Mouse (Mus musculus): ENCODE data around the gene Prkn. TPM values are rescaled to one million over a fixed set of nuclear protein-coding genes. Genes with fewer than 3 reads are reported as not detected.
A peak's percentile ranks its signal among the peaks of the same experiment; 100 is the strongest.

The Prkn gene
- total and polyA plus RNA-seq, 3 experiments: 0.86 to 5.7 (median 2.3) TPM

GRCm38 (mm10) chr17:12038499-12038898, 1198.3 kb downstream of the Prkn start:
- H3K9me3 ChIP-seq (replicated peaks): no peaks in the 10 kb centered on the region
- no peak; the same call in 1 of the 2 replicates for ATAC-seq (ENCODE audit: extremely low read depth, insufficient number of reproducible peaks, low FRiP score, poor library complexity, severe bottlenecking)
- no peak for TF ChIP-seq GATA2 (IDR thresholded peaks at IDR 0.05; ENCODE audit: borderline replicate concordance, low read depth, low read length)
- peak; percentile 48; the same call in 1 of the 2 replicates for TF ChIP-seq TAL1 (conservative IDR thresholded peaks at IDR 0.05; ENCODE audit: low read depth, low read length)
- no peak for TF ChIP-seq GATA1 (IDR thresholded peaks at IDR 0.05; ENCODE audit: borderline replicate concordance, low read length)
- no peak for TF ChIP-seq CTCF (IDR thresholded peaks at IDR 0.05; ENCODE audit: low read depth, low read length)
- TF ChIP-seq POLR2AphosphoS5 (IDR thresholded peaks at IDR 0.05; ENCODE audit: insufficient replicate concordance, low read depth, low read length): no peak
- H3K4me1 ChIP-seq (ENCODE audit: insufficient read depth, low read depth, low read length): peaks cover 78% of the 10 kb centered on the region
- peaks cover 2% of the 10 kb centered on the region; the same call in 1 of the 2 replicates for H3K27me3 ChIP-seq (ENCODE audit: insufficient read depth, low read length)
- peak overlapping the region; percentile 62 for H3K4me3 ChIP-seq (ENCODE audit: low read depth, low read length)
- peak; percentile 45 for DNase-seq (ENCODE audit: low spot score)
- H3K36me3 ChIP-seq (replicated peaks): no peaks in the 10 kb centered on the region

- TF ChIP-seq GATA1 (IDR thresholded peaks at IDR 0.05; ENCODE audit: borderline replicate concordance, low read length): no peak
- TF ChIP-seq CTCF (IDR thresholded peaks at IDR 0.05; ENCODE audit: low read depth, low read length): peak; percentile 97
- no peak for TF ChIP-seq GATA2 (IDR thresholded peaks at IDR 0.05; ENCODE audit: borderline replicate concordance, low read depth, low read length)
- no peak for TF ChIP-seq POLR2AphosphoS5 (IDR thresholded peaks at IDR 0.05; ENCODE audit: insufficient replicate concordance, low read depth, low read length)
- TF ChIP-seq TAL1 (conservative IDR thresholded peaks at IDR 0.05; ENCODE audit: low read depth, low read length): no peak
- ATAC-seq (ENCODE audit: extremely low read depth, insufficient number of reproducible peaks, low FRiP score, poor library complexity, severe bottlenecking) (0 out of 2 replicates have a peak, but pooled peaks have one; percentile 17), DNase-seq (ENCODE audit: low spot score) (peak; percentile 69)
- Histone ChIP-seq H3K27me3 (ENCODE audit: insufficient read depth, low read length) (peaks cover 2% of the 10 kb centered on the region; the same call in 1 of the 2 replicates), H3K36me3 (replicated peaks) (no peaks in the 10 kb centered on the region), H3K4me1 (ENCODE audit: insufficient read depth, low read depth, low read length) (peaks cover 76% of the 10 kb centered on the region), H3K4me3 (ENCODE audit: low read depth, low read length) (no peak overlapping the region; the same call in 1 of the 2 replicates), H3K9me3 (replicated peaks) (no peaks in the 10 kb centered on the region)
Measured at GRCm38 (mm10) chr17:12039188-12039587, 1199.0 kb downstream of the Prkn start.

GRCm38 (mm10) chr17:12039922-12040321, 1199.7 kb downstream of the Prkn start:
- ATAC-seq (ENCODE audit: extremely low read depth, insufficient number of reproducible peaks, low FRiP score, poor library complexity, severe bottlenecking) (no peak), DNase-seq (ENCODE audit: low spot score) (no peak)
- Histone ChIP-seq H3K36me3 (replicated peaks) (no peaks in the 10 kb centered on the region), H3K9me3 (replicated peaks) (no peaks in the 10 kb centered on the region), H3K4me3 (ENCODE audit: low read depth, low read length) (no peak overlapping the region), H3K27me3 (ENCODE audit: insufficient read depth, low read length) (peaks cover 2% of the 10 kb centered on the region; the same call in 1 of the 2 replicates), H3K4me1 (ENCODE audit: insufficient read depth, low read depth, low read length) (peaks cover 83% of the 10 kb centered on the region)
- TF ChIP-seq TAL1 (conservative IDR thresholded peaks at IDR 0.05; ENCODE audit: low read depth, low read length) (peak; percentile 25; the same call in 1 of the 2 replicates), GATA2 (IDR thresholded peaks at IDR 0.05; ENCODE audit: borderline replicate concordance, low read depth, low read length) (no peak), GATA1 (IDR thresholded peaks at IDR 0.05; ENCODE audit: borderline replicate concordance, low read length) (no peak), POLR2AphosphoS5 (IDR thresholded peaks at IDR 0.05; ENCODE audit: insufficient replicate concordance, low read depth, low read length) (no peak), CTCF (IDR thresholded peaks at IDR 0.05; ENCODE audit: low read depth, low read length) (no peak)

DNA sequence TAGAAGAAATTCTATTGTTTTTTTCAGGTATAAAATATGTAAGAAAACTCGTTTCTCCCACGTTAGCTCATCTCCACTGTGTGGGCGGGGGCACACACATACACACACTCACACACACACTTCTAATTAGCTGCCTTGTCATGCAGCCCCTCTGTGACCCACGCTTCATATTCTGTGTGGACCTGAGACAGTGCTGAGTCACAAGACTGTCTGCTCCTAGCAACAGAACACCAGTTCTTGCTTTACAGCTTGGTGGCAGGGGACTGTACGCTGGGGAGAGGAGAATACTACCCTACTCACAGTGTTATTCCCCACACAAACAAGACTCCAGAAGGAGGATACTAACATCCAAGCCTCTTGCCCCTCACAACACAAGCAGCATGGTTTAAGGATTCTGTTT, 1200.4 kb downstream of the Prkn start:
- Histone ChIP-seq H3K27me3 (ENCODE audit: insufficient read depth, low read length) (no peaks in the 10 kb centered on the region), H3K36me3 (replicated peaks) (no peaks in the 10 kb centered on the region), H3K4me3 (ENCODE audit: low read depth, low read length) (no peak overlapping the region), H3K9me3 (replicated peaks) (no peaks in the 10 kb centered on the region), H3K4me1 (ENCODE audit: insufficient read depth, low read depth, low read length) (peaks cover 79% of the 10 kb centered on the region)
- DNase-seq (ENCODE audit: low spot score) (no peak), ATAC-seq (ENCODE audit: extremely low read depth, insufficient number of reproducible peaks, low FRiP score, poor library complexity, severe bottlenecking) (no peak)
- TF ChIP-seq GATA1 (IDR thresholded peaks at IDR 0.05; ENCODE audit: borderline replicate concordance, low read length) (no peak), TAL1 (conservative IDR thresholded peaks at IDR 0.05; ENCODE audit: low read depth, low read length) (no peak), POLR2AphosphoS5 (IDR thresholded peaks at IDR 0.05; ENCODE audit: insufficient replicate concordance, low read depth, low read length) (no peak), CTCF (IDR thresholded peaks at IDR 0.05; ENCODE audit: low read depth, low read length) (no peak), GATA2 (IDR thresholded peaks at IDR 0.05; ENCODE audit: borderline replicate concordance, low read depth, low read length) (no peak)

GRCm38 (mm10) chr17:12041091-12041655, 1201.0 kb downstream of the Prkn start:
- H3K4me3 ChIP-seq (ENCODE audit: low read depth, low read length): no peak overlapping the region
- peaks cover 82% of the 10 kb centered on the region for H3K4me1 ChIP-seq (ENCODE audit: insufficient read depth, low read depth, low read length)
- no peaks in the 10 kb centered on the region for H3K9me3 ChIP-seq (replicated peaks)
- no peaks in the 10 kb centered on the region for H3K27me3 ChIP-seq (ENCODE audit: insufficient read depth, low read length)
- no peak for ATAC-seq (ENCODE audit: extremely low read depth, insufficient number of reproducible peaks, low FRiP score, poor library complexity, severe bottlenecking)
- no peak for DNase-seq (ENCODE audit: low spot score)
- H3K36me3 ChIP-seq (replicated peaks): no peaks in the 10 kb centered on the region
- TF ChIP-seq POLR2AphosphoS5 (IDR thresholded peaks at IDR 0.05; ENCODE audit: insufficient replicate concordance, low read depth, low read length) (no peak), GATA2 (IDR thresholded peaks at IDR 0.05; ENCODE audit: borderline replicate concordance, low read depth, low read length) (no peak), CTCF (IDR thresholded peaks at IDR 0.05; ENCODE audit: low read depth, low read length) (no peak), TAL1 (conservative IDR thresholded peaks at IDR 0.05; ENCODE audit: low read depth, low read length) (no peak), GATA1 (IDR thresholded peaks at IDR 0.05; ENCODE audit: borderline replicate concordance, low read length) (no peak)

DNA sequence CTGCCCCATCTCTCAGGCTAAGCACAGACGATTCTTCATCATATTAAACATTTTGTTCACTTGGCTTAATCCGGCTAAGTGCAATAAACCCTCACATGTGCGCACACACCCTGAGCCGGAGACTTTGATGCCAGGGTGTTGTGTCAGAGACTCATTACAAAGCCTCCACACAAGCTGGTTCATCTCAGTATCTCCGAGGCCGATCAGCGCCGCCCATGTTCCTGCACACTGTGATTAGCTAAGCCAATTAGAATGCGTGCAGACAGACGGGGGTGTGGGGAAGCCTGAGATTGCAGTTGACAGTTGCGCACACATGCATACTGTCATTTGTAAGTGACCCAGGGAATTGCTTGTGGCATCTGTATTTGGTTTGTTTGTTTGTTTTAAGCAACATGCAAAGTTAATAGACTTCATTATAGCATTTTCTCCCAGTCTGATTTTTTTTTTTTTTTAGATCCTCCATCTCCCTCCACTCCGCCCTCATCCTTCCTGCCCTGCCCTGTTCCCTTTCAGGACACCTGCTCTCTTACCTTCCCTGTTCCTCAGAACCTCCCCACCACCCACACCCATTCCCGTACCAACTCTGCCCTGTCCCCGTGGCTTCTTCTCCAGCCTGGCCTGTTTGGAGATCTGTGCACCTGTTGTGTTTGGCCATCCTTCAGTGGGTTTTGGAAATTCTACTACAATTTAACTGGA, 1202.5 kb downstream of the Prkn start:
- Histone ChIP-seq H3K27me3 (ENCODE audit: insufficient read depth, low read length) (no peaks in the 10 kb centered on the region), H3K4me1 (ENCODE audit: insufficient read depth, low read depth, low read length) (peaks cover 72% of the 10 kb centered on the region), H3K36me3 (replicated peaks) (no peaks in the 10 kb centered on the region), H3K9me3 (replicated peaks) (no peaks in the 10 kb centered on the region), H3K4me3 (ENCODE audit: low read depth, low read length) (peak overlapping the region; percentile 55; the same call in 1 of the 2 replicates)
- TF ChIP-seq GATA1 (IDR thresholded peaks at IDR 0.05; ENCODE audit: borderline replicate concordance, low read length) (no peak), TAL1 (conservative IDR thresholded peaks at IDR 0.05; ENCODE audit: low read depth, low read length) (no peak), GATA2 (IDR thresholded peaks at IDR 0.05; ENCODE audit: borderline replicate concordance, low read depth, low read length) (peak; percentile 47; the same call in 1 of the 2 replicates)
- peak; percentile 87 for ATAC-seq (ENCODE audit: extremely low read depth, insufficient number of reproducible peaks, low FRiP score, poor library complexity, severe bottlenecking)
- peak; percentile 65 for DNase-seq (ENCODE audit: low spot score)

Measured in G1E (cell line).